Mouse (Mus musculus) midbrain, embryonic 12.5 days (tissue): ENCODE results near the gene Fam229a. TPM values are rescaled to one million over a fixed set of nuclear protein-coding genes. Genes with fewer than 3 reads are reported as not detected.

ENCODE experiments used
- ATAC-seq: fragments of 200-750 bp; cut with Nextera tagmentation; 2 replicates; pipeline ENCODE4 v1.8.0; 2017; ENCODE audit warnings: low read depth, moderate TSS enrichment, moderate library complexity; ENCODE audit not compliant: low FRiP score
- H3K27ac ChIP-seq: fragments of 300-500 bp; sonication (generic); replicated peaks from 2 replicates; pipeline ENCODE4 v1.5.1; 2016; ENCODE audit warnings: mild to moderate bottlenecking
- H3K27me3 ChIP-seq: fragments of 300-500 bp; sonication (generic); 2 replicates; pipeline ENCODE4 v1.6.1; 2016; ENCODE audit warnings: mild to moderate bottlenecking
- H3K36me3 ChIP-seq: fragments of 300-500 bp; sonication (generic); 2 replicates; pipeline ENCODE4 v1.6.1; 2016
- H3K4me1 ChIP-seq: fragments of 300-500 bp; sonication (generic); 2 replicates; pipeline ENCODE4 v1.6.1; 2016
- H3K4me2 ChIP-seq: fragments of 300-500 bp; sonication (generic); replicated peaks from 2 replicates; pipeline ENCODE4 v1.6.1; 2016; ENCODE audit warnings: mild to moderate bottlenecking, moderate library complexity
- H3K4me3 ChIP-seq: fragments of 300-500 bp; sonication (generic); 2 replicates; pipeline ENCODE4 v1.5.1; 2016; ENCODE audit warnings: mild to moderate bottlenecking
- H3K9ac ChIP-seq: fragments of 300-500 bp; sonication (generic); replicated peaks from 2 replicates; pipeline ENCODE4 v1.6.1; 2016; ENCODE audit warnings: mild to moderate bottlenecking, moderate library complexity
- H3K9me3 ChIP-seq: fragments of 300-500 bp; sonication (generic); 2 replicates; pipeline ENCODE4 v1.6.1; 2016; ENCODE audit warnings: mild to moderate bottlenecking
- WGBS: fragments of 180-500 bp; shearing (Covaris S2); methylation state at CpG from one replicate; pipeline ENCODE4 v1.1.7; 2016; 5-methylcytosine and 5-hydroxymethylcytosine counted together
- polyA plus RNA-seq: library from polyadenylated mRNA; unstranded; fragments of >200 nt; fragmentation: Nextera tagmentation; extraction: Ambion mirVana; gene quantifications from 2 replicates; pipeline ENCODE4 v1.2.1, GENCODE M21; 2016

The Fam229a gene
- polyA plus RNA-seq, 1 experiment from 2014 or later, result not detected

DNA sequence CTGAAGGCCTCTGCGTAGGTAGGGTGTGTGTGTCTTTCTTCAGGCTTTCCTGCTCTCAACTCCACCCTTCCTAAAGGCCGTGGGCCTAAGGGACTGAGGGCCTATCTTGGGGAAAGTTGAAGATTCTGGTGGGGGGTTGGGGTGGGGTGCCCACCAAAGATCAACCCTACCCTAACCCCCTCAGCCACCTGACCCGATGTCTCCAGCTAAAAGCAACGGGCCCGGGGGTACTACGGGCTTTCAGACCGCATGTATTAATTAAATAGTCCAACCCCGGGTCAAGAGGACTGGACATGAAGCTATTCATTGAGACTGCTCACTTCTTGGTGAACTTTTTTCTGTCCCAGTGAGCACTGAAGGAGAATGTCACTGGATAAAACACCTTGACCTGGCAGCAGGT lies 9.0 kb downstream of the Fam229a start:
- no peaks in the 10 kb centered on the region for H3K9me3 ChIP-seq
- H3K27ac ChIP-seq, result peak overlapping the region; percentile 58
- H3K36me3 ChIP-seq, result no peaks in the 10 kb centered on the region
- WGBS, result 77% methylated on average over 8 of the region's 8 CpGs
- no peak for ATAC-seq
- H3K4me2 ChIP-seq, result peak overlapping the region; percentile 66
- peak overlapping the region; percentile 53; the same call in 1 of the 2 replicates for H3K9ac ChIP-seq
- peaks cover 20% of the 10 kb centered on the region for H3K4me1 ChIP-seq
- no peaks in the 10 kb centered on the region for H3K27me3 ChIP-seq
- H3K4me3 ChIP-seq, result peak overlapping the region; percentile 53

DNA sequence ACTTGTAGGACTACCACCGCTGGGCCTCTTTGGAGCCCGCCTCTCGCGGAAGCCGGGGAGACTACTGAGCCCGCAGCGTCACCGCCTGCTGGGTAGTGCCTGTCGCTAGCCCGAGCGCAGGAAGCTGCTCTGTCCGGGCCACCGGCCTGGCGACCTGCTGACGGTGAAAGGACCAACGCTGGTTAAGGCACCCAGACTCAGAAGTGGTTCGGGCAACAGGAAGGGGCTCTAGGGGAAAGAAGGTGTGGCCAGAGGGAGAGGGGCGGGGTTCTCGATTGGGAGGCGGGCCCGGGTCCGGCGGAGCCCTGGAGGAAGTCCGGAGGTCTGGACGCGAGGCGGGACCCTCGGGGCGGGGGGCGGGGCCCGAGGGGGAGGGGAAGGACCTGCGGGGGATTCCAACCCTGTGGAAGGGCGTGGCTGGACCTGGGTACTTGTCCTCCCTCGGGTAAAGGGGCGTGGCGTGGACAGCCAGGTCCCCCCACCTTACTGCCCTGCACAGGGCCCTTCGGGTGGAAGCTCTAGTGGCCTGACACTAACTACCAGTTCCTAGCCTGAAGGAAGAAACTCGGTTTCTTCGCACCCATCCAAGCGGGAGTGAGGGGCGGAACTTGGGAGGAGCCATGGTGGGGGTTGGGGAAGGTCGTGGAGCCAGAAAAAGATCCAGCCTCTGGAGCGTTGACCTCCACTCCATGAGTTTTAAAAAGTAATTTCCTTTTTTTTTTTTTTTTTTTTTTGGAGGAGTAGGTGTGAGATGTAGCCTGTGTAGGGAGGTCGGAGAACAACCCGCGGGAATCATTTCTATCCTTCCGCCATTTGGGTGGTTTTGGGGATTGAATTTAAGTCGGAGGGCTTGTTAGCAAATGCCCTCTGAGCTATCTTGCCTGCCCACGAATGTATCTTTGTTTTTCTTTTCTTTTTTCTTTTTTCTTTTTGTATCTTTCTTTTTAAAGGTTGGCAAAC lies 9.9 kb downstream of the Fam229a start:
- ATAC-seq, result peak; percentile 90
- Histone ChIP-seq H3K27ac (peak overlapping the region; percentile 58), H3K4me2 (peak overlapping the region; percentile 66), H3K9me3 (no peaks in the 10 kb centered on the region), H3K9ac (peak overlapping the region; percentile 53), H3K36me3 (no peaks in the 10 kb centered on the region), H3K4me3 (peak overlapping the region; percentile 53), H3K27me3 (no peaks in the 10 kb centered on the region), H3K4me1 (peaks cover 17% of the 10 kb centered on the region)
- 1% methylated on average over 43 of the region's 49 CpGs for whole genome bisulfite sequencing

GRCm38 (mm10) chr4:129502327-129502888 lies 11.4 kb downstream of the Fam229a start:
- 0 out of 2 replicates have a peak, but pooled peaks cover 6% of the 10 kb centered on the region for H3K4me1 ChIP-seq
- H3K9me3 ChIP-seq, result no peaks in the 10 kb centered on the region
- WGBS, result 83% methylated on average over 9 of the region's 9 CpGs
- ATAC-seq, result no peak
- H3K27ac ChIP-seq, result no peak overlapping the region
- H3K4me2 ChIP-seq, result no peak overlapping the region
- no peak overlapping the region for H3K4me3 ChIP-seq
- no peak overlapping the region for H3K9ac ChIP-seq
- H3K36me3 ChIP-seq, result no peaks in the 10 kb centered on the region
- no peaks in the 10 kb centered on the region for H3K27me3 ChIP-seq

DNA sequence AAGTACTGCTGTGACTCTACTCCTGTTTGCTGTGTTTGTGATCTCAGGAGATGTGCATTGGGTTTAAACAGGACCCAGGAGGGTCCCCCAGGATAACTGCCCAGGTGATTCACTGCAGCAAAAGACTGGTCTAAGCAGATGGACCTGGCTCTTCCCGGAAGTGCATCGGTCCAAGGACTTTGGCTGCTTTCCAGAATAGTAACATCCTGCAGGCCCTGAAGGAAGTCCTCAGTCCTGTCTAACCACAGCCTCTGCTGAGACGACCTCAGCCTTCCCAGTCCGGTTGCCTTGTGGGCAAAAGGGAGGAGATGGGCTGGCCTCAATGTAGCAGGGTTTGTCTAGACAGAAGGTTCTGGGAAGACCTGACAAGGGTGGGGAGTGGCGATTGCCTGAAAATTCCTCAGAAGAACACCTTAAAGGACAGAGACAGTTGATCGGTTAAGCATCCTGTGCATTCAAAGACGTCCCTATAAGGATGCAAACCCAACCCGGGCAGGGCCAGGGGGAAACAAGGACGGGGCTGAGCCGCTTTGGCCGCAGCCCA lies 12.0 kb downstream of the Fam229a start:
- no peak for ATAC-seq
- no peak overlapping the region for H3K4me2 ChIP-seq
- no peaks in the 10 kb centered on the region for H3K36me3 ChIP-seq
- 81% methylated on average over 11 of the region's 11 CpGs for WGBS
- no peak overlapping the region for H3K9ac ChIP-seq
- no peak overlapping the region for H3K4me3 ChIP-seq
- H3K27me3 ChIP-seq, result no peaks in the 10 kb centered on the region
- no peaks in the 10 kb centered on the region for H3K9me3 ChIP-seq
- no peak overlapping the region for H3K27ac ChIP-seq
- H3K4me1 ChIP-seq, result 0 out of 2 replicates have a peak, but pooled peaks cover 6% of the 10 kb centered on the region

DNA sequence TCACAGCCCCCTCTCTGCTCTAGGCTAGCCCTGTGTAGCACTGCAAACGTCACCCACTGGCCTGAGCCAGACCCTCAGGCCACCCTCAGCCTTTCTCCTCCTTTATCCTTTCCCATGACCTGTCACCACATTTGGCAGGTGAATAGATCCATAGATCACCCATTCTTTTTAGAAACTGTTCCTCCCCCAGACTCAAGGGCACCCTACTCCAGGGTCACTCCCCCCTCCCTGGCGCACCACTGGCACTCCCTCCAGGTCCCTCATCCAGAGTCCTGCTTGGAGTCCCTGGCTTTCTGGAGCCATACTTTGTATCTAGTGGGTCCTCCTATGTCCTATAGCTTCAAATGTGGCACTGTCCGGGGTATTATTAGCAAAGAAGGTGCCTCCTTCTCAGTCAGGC lies 14.5 kb downstream of the Fam229a start:
- Histone ChIP-seq H3K4me2 (no peak overlapping the region), H3K9ac (no peak overlapping the region), H3K27ac (no peak overlapping the region), H3K36me3 (no peaks in the 10 kb centered on the region), H3K9me3 (no peaks in the 10 kb centered on the region), H3K4me1 (peaks cover 17% of the 10 kb centered on the region; the same call in 1 of the 2 replicates), H3K4me3 (no peak overlapping the region), H3K27me3 (no peaks in the 10 kb centered on the region)
- 85% methylated on average over 3 of the region's 3 CpGs for whole genome bisulfite sequencing
- no peak for ATAC-seq

DNA sequence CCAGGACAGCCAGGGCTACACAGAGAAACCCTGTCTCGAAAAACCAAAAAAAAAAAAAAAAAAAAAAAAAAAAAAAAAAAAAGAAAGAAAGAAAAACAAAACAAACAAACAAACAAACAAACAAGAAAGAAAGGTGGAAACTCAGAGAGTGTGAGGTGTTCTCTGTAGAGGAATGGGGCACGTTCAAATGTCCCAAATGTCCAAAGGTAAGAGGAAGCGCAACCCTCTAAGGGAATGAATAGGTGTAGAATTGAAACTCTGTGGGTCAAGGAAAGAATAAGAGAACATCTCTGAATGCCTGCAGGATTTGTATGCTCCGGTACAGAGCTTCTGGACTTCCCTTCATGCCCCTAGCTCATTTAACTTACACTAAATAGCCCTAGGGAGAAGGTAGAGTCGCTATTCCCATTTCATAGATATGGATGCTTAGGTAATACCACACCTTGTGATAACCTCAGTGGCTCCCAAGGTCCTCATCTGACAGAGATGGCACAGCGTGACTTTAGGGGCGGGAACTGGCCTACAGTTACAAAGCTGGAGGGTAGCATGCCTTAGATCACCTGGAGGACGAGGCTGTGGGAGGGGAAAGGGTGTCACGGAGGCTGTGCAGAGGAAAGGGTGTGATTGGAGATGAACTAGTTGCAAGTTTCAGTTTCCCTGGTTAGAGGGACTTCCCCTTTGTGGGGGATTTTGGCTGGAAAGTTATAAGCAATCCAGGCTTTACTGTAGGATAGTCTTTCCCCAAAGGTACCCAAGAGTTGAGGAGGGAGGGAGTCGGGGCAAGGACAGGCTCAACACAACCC lies 16.6 kb downstream of the Fam229a start:
- Histone ChIP-seq H3K9me3 (no peaks in the 10 kb centered on the region), H3K36me3 (no peaks in the 10 kb centered on the region), H3K9ac (no peak overlapping the region), H3K27me3 (no peaks in the 10 kb centered on the region), H3K4me3 (no peak overlapping the region), H3K4me2 (no peak overlapping the region), H3K4me1 (peaks cover 34% of the 10 kb centered on the region), H3K27ac (no peak overlapping the region)
- ATAC-seq, result no peak
- WGBS, result 72% methylated on average over 9 of the region's 10 CpGs

DNA sequence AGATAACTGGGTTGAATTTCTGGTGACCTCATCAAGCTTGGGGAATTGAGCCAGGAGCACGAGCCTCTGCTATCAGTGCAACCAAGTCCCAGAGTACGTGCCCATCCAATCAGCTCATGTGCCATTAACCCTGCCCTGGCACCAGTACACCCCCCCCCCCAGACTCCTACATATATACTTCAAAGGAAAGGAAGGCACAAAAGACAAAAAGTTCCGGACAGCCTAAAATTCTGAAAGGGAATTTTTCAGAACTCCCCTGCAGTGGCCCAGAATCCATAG lies 17.2 kb downstream of the Fam229a start:
- 77% methylated on average over 3 of the region's 3 CpGs for WGBS
- ATAC-seq, result no peak
- peaks cover 40% of the 10 kb centered on the region for H3K4me1 ChIP-seq

DNA sequence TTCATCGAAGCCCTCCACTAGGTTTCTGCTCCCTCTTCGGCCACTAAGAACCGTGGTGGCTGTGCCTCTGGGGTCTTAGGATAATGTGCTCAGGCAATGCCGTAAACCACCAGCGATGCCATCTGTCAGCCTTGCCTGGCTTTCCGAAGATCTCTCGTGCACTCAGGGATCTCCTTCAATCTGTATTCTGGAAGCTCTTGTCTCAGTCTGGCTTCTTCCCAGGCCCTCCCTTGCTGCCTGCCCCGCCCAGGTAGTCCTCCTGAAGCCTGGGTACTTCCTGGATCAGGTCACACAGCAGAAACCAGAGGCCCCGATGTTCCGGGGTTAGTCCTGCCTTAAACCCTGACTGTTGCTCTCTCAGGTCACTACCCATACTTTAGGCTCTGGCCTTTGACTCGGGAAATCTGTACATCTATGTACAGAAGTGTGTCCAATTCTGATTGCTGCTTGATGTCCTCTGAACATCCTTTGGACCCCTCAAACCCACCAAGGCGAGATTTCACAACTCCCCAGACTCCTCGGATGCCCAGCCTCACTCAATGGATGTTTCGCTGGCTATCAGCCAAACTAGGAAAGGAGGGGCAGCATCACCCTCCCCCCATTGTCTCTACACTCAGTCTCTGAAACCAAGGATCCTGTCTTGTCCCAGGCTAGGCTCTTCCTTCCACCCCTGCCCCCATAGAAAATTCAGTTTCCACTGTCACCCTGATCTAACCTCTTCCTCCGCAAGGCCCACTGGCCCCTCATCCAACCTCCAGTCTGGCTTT lies 18.0 kb downstream of the Fam229a start:
- ATAC-seq, result no peak
- H3K9me3 ChIP-seq, result no peaks in the 10 kb centered on the region
- no peaks in the 10 kb centered on the region for H3K36me3 ChIP-seq
- H3K27ac ChIP-seq, result peak overlapping the region; percentile 15; the same call in 1 of the 2 replicates
- peaks cover 41% of the 10 kb centered on the region for H3K4me1 ChIP-seq
- no peak overlapping the region for H3K4me2 ChIP-seq
- WGBS, result 61% methylated on average over 14 of the region's 15 CpGs
- no peak overlapping the region for H3K9ac ChIP-seq
- no peaks in the 10 kb centered on the region for H3K27me3 ChIP-seq
- no peak overlapping the region for H3K4me3 ChIP-seq

More for the DNA sequence above, 17.2 kb downstream of the Fam229a start:
- Histone ChIP-seq H3K4me3 (no peak overlapping the region), H3K9ac (no peak overlapping the region), H3K9me3 (no peaks in the 10 kb centered on the region), H3K36me3 (no peaks in the 10 kb centered on the region), H3K27ac (no peak overlapping the region), H3K27me3 (no peaks in the 10 kb centered on the region), H3K4me2 (no peak overlapping the region)

DNA sequence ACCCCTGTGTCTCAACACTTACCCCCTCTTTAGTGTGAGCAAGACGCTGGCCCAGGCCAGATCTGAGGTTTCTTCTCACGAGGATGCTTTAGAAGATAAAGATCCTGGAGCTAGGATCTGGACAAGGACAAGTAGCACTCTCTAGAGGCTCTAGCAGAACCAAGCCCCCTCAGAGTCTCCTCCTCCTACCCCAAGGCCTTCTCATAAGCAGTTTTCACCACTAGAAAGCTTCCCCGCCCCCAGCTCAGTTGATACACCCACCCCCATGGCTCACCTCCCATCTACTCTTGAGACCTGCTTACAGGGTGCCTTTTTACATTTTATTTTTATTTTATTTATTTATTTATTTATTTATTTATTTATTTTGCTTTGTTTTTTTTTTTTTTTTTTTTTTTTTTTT lies 18.7 kb downstream of the Fam229a start:
- WGBS, result 66% methylated on average over 3 of the region's 3 CpGs
- H3K4me2 ChIP-seq, result no peak overlapping the region
- H3K4me3 ChIP-seq, result no peak overlapping the region
- H3K27ac ChIP-seq, result 0 out of 2 replicates have a peak overlapping the region, but pooled peaks have one; percentile 15
- H3K36me3 ChIP-seq, result no peaks in the 10 kb centered on the region
- no peaks in the 10 kb centered on the region for H3K9me3 ChIP-seq
- H3K9ac ChIP-seq, result no peak overlapping the region
- ATAC-seq, result no peak
- H3K27me3 ChIP-seq, result no peaks in the 10 kb centered on the region
- peaks cover 41% of the 10 kb centered on the region for H3K4me1 ChIP-seq

DNA sequence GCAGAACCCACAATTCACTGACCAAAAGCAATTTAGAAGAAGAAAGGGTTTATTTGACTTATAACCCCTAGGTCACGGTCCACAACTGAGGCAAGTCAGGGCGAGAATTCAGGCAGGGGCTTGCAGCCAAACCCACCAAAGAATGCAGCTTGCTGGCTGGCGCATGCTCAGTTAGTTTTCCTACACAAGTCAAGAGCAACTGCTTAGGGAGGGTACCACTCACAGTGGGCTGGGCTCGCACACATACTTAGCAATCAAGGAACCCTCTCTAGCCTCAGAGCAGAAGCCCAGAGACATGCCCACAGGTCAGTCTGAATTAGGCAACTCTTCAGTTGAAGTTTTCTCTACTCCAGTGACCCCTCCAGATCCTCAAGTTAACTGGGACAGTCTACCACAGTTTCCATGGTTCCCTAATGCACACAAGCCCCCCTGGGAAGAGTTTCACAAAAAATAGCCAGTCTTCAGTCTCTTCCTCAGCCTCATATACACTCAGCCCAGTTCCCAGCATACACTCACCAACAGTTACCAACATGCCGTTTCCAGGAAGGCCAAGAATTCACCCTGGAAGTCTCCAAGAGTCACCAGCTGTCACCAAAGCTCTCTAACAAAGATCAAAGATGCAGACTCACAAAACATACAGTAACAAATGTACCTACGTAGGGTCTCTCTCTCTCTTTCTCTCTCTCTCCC lies 19.9 kb downstream of the Fam229a start:
- no peaks in the 10 kb centered on the region for H3K9me3 ChIP-seq
- WGBS, result 38% methylated on average over 6 of the region's 6 CpGs
- peak overlapping the region; percentile 12; the same call in 1 of the 2 replicates for H3K4me2 ChIP-seq
- no peak overlapping the region for H3K4me3 ChIP-seq
- H3K27me3 ChIP-seq, result no peaks in the 10 kb centered on the region
- peaks cover 51% of the 10 kb centered on the region for H3K4me1 ChIP-seq
- peak overlapping the region; percentile 37; the same call in 1 of the 2 replicates for H3K9ac ChIP-seq
- ATAC-seq, result no peak
- peaks cover 10% of the 10 kb centered on the region for H3K36me3 ChIP-seq
- peak overlapping the region; percentile 67 for H3K27ac ChIP-seq
